Mouse (Mus musculus) thymus, adult 2 months (tissue): Measurements from ENCODE around the gene Pde11a. TPM values are rescaled to one million over a fixed set of nuclear protein-coding genes. Genes with fewer than 3 reads are reported as not detected.

Experiments
- DNase-seq: peaks from one replicate; pipeline ENCODE4 v3.0.0; 2021
- H3K27ac ChIP-seq: fragments of 200-500 bp; 2 replicates; pipeline ENCODE4 v1.5.1; 2012; ENCODE audit warnings: low read length, control low read depth; ENCODE audit not compliant: control insufficient read depth, insufficient read depth
- H3K27me3 ChIP-seq: fragments of 200-500 bp; 2 replicates; pipeline ENCODE4 v1.6.1; 2012; ENCODE audit warnings: mild to moderate bottlenecking, low read length, moderate library complexity, mixed read lengths; ENCODE audit not compliant: control insufficient read depth, insufficient read depth
- H3K36me3 ChIP-seq: fragments of 200-500 bp; 2 replicates; pipeline ENCODE4 v1.6.1; 2012; ENCODE audit warnings: mild to moderate bottlenecking, low read length, moderate library complexity; ENCODE audit not compliant: control insufficient read depth, insufficient read depth
- H3K4me1 ChIP-seq: fragments of 200-500 bp; replicated peaks from 2 replicates; pipeline ENCODE4 v1.6.1; 2012; ENCODE audit warnings: low read length; ENCODE audit not compliant: control insufficient read depth, insufficient read depth
- H3K4me3 ChIP-seq: fragments of 200-500 bp; 2 replicates; pipeline ENCODE4 v1.5.1; 2012; ENCODE audit warnings: mild to moderate bottlenecking, low read length, control low read depth, moderate library complexity; ENCODE audit not compliant: control insufficient read depth, insufficient read depth
- CTCF ChIP-seq: fragments of 200-500 bp; IDR thresholded peaks from 2 replicates; pipeline ENCODE4 v1.5.1; 2012; ENCODE audit warnings: mild to moderate bottlenecking, control low read depth, low read length, moderate library complexity, borderline replicate concordance; ENCODE audit not compliant: control insufficient read depth, poor library complexity, insufficient read depth; ENCODE audit errors: extremely low read depth
- POLR2A ChIP-seq: fragments of 200-500 bp; IDR thresholded peaks from 2 replicates; pipeline ENCODE4 v1.6.1; 2012; ENCODE audit warnings: mild to moderate bottlenecking, low read length, control low read depth, moderate library complexity; ENCODE audit not compliant: control insufficient read depth, poor library complexity, insufficient read depth; ENCODE audit errors: extremely low read depth
- WGBS: fragments of 180-500 bp; shearing (Covaris S2); methylation state at CpG from one replicate; pipeline ENCODE4 v1.1.7; 2018; 5-methylcytosine and 5-hydroxymethylcytosine counted together
- polyA plus RNA-seq: library from polyadenylated mRNA; depleted of rRNA; stranded (reverse); fragments of >200 nt; gene quantifications from 2 replicates; pipeline ENCODE4 v1.2.3, GENCODE M21; 2012

The Pde11a gene
- polyA plus RNA-seq, 1 experiment = 1.7 TPM

GRCm38 (mm10) chr2:76216146-76216545 lies 122.4 kb downstream of the Pde11a start:
- H3K36me3 ChIP-seq = no peaks in the 10 kb centered on the region
- H3K4me1 ChIP-seq = peaks cover 34% of the 10 kb centered on the region
- TF ChIP-seq CTCF (peak; percentile 40; the same call in 1 of the 2 replicates), POLR2A (no peak)
- 93% methylated on average over 7 of the region's 7 CpGs for WGBS
- H3K27me3 ChIP-seq = no peaks in the 10 kb centered on the region
- H3K27ac ChIP-seq = peak overlapping the region; percentile 81; the same call in 1 of the 2 replicates
- H3K4me3 ChIP-seq = no peak overlapping the region
- DNase-seq = peak; percentile 51

GRCm38 (mm10) chr2:76215219-76215618 lies 123.4 kb downstream of the Pde11a start:
- WGBS = 12% methylated on average over 9 of the region's 9 CpGs

GRCm38 (mm10) chr2:76185126-76185525 lies 153.4 kb downstream of the Pde11a start:
- Histone ChIP-seq H3K4me1 (no peaks in the 10 kb centered on the region), H3K27ac (no peak overlapping the region), H3K36me3 (no peaks in the 10 kb centered on the region), H3K27me3 (no peaks in the 10 kb centered on the region), H3K4me3 (no peak overlapping the region)
- 70% methylated on average over 1 of the region's 1 CpGs for WGBS
- TF ChIP-seq CTCF (no peak), POLR2A (no peak)
- DNase-seq = no peak

More at GRCm38 (mm10) chr2:76215219-76215618, 123.4 kb downstream of the Pde11a start:
- TF ChIP-seq CTCF (no peak), POLR2A (no peak)
- Histone ChIP-seq H3K4me1 (peaks cover 27% of the 10 kb centered on the region), H3K4me3 (no peak overlapping the region), H3K27me3 (no peaks in the 10 kb centered on the region), H3K36me3 (no peaks in the 10 kb centered on the region), H3K27ac (peak overlapping the region; percentile 81)
- peak; percentile 35 for DNase-seq

GRCm38 (mm10) chr2:76162822-76163221 lies 175.8 kb downstream of the Pde11a start:
- WGBS = 87% methylated on average over 4 of the region's 4 CpGs
- Histone ChIP-seq H3K36me3 (no peaks in the 10 kb centered on the region), H3K4me3 (no peak overlapping the region), H3K27ac (no peak overlapping the region), H3K4me1 (no peaks in the 10 kb centered on the region), H3K27me3 (no peaks in the 10 kb centered on the region)
- TF ChIP-seq CTCF = no peak
- TF ChIP-seq POLR2A = no peak
- DNase-seq = no peak

GRCm38 (mm10) chr2:76158973-76159372 lies 179.6 kb downstream of the Pde11a start:
- WGBS = 83% methylated on average over 2 of the region's 2 CpGs
- Histone ChIP-seq H3K27ac (no peak overlapping the region), H3K4me1 (no peaks in the 10 kb centered on the region), H3K36me3 (no peaks in the 10 kb centered on the region), H3K27me3 (no peaks in the 10 kb centered on the region), H3K4me3 (no peak overlapping the region)
- DNase-seq = no peak
- no peak for TF ChIP-seq CTCF
- no peak for TF ChIP-seq POLR2A

- WGBS = 90% methylated on average over 10 of the region's 10 CpGs
- no peak for TF ChIP-seq CTCF
- no peak for TF ChIP-seq POLR2A
- H3K27me3 ChIP-seq = no peaks in the 10 kb centered on the region
- H3K4me3 ChIP-seq = no peak overlapping the region
- no peaks in the 10 kb centered on the region for H3K36me3 ChIP-seq
- H3K4me1 ChIP-seq = no peaks in the 10 kb centered on the region
- no peak for DNase-seq
- no peak overlapping the region for H3K27ac ChIP-seq
Observed at GRCm38 (mm10) chr2:76141136-76141535, 197.4 kb downstream of the Pde11a start.

- Histone ChIP-seq H3K36me3 (no peaks in the 10 kb centered on the region), H3K27ac (no peak overlapping the region), H3K4me3 (no peak overlapping the region), H3K4me1 (peaks cover 4% of the 10 kb centered on the region; the same call in 1 of the 2 replicates), H3K27me3 (no peaks in the 10 kb centered on the region)
- 28% methylated on average over 3 of the region's 3 CpGs for WGBS
- TF ChIP-seq POLR2A = no peak
- DNase-seq = no peak
Observed at GRCm38 (mm10) chr2:76132983-76133382, 205.6 kb downstream of the Pde11a start.
